Mouse (Mus musculus) c-Kit-positive CD71-positive TER-119-positive erythroid progenitor cells, embryonic 14.5 days (primary cell): Measurements from ENCODE around the gene Rab3il1.
"Not testable (repeated sequence)": the region's sequence is repeated elsewhere in the genome, so short reads cannot be mapped to it uniquely, and the experiment has no call there.

Experiments used
- DNase-seq: peaks from one replicate; pipeline ENCODE4 v3.0.0-alpha.2; 2013; ENCODE audit warnings: low spot score

The Rab3il1 gene

GRCm38 (mm10) chr19:10001206-10001969 lies at the start of gene Rab3il1, which contains the start of gene Best1:
Gene Rab3il1 (plus strand): TSS chr19:10001669.
Gene Best1 (minus strand): TSS chr19:10001633.
- no peak for DNase-seq

DNA sequence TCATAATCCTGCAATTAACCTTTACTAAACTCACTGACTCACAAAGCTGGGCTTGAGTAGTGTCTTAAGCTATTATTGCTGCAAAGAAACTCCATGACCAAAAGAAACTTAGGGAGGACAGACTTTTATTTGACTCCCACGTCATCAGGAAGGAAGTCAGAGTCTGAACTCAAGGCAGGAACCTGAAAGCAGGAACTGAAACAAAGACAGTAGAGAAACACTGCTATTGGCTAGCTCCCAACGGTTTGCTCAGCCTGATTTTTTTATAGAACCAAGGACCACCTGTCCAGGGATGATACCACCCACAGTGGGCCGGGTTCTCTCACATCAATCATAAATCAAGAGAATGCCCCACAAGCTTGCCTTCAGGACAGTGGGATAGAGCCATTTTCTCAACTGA lies 49.1 kb upstream of the Rab3il1 start:
- DNase-seq = no peak

- no peak for DNase-seq
Measured at GRCm38 (mm10) chr19:9952912-9953311, 48.6 kb upstream of the Rab3il1 start.

- DNase-seq = no peak
Measured at GRCm38 (mm10) chr19:9954055-9954810, 47.2 kb upstream of the Rab3il1 start.

DNA sequence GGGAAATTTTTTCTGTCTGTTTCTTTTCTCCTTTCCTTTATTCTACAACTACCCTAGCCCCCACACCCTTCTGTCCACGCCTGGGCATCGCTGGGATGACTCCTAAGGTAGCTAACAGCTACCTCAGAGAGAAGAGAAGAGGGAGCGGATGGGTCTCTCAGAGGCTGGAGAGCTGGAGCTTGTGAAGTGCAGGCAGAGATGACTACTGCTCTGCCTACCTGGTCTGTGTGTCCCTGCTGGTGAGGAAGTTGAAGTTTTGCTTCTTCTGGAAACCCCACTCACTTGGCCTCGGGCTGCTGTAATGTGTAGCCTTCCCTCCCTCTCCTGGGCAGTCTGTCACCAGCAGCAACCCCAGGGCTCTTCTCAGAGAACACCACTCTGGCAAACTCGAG lies 46.7 kb upstream of the Rab3il1 start:
- no peak for DNase-seq

DNA sequence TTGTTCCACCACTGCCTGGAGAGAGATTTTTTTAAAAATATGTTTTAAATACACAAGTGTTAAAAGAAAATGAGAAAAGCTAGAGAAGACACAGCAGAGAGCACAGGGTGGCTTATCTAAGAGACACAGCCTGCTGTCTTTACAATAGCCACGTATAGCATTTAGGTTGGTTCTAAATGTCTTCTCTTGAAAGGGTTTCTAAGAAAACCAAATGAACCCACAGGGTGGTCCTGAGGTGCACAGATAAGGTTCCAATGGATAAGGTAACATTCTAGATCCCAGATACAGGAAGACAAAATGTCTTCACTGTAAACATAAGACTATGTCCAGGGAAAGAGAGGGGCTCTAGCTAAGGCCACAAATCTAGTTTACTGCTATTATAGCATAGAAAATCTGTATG lies 46.0 kb upstream of the Rab3il1 start:
- DNase-seq = no peak

DNA sequence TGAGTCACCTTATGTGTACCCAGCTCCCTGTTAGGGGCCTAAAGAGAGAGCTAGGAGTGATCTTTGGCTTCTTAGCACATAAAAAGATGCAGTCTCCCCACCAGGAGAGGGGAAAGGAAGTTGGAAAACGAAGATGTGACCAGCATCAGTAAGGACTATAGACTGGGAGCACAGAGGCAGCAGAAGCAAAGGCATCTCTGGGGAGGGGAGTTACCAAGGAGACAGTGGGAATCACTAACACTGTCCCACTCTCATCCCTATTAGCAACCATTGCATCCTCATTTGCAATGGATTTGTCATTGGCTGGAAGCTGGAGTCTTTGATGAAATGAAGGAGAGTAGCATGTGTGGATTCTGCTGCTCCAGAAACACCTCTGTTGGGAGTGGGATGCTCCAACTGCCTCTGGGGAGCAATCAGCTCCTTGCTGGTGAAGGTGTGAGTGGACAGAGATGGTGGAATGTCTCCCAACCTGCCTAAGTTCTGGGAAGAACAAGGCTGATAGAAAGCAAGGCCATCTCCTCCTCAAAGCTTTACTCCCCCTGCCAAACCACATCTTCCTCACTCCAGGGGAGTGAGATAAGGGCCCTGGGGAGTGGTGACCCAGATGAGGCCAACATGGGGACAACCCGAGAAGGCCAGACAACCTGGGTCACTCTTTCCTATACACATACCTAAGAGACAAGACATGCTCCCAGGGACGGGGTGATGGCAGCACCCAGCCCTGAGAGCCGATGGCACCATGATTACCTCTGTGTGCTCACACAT lies 44.7 kb upstream of the Rab3il1 start:
- DNase-seq = no peak

DNA sequence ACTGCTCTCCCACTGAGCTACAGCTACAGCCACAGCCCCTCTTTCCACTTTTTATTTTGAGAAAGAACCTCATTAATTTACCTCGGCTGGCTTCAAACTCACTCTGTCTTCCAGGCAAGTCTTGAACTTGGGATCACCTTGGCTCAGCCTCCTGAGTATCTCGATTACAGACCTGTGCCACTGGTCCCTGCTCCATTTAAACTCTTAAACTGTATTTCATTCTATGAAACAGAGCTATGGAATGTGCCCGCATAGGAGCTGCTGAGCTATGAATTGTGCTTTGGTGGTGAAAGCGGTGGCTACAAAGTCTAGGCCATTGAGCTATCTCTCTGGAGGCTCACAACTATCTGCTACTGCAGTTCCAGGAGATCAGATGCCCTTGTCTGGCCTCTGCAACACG lies 43.5 kb upstream of the Rab3il1 start:
- no peak for DNase-seq

GRCm38 (mm10) chr19:9960769-9961168 lies 40.7 kb upstream of the Rab3il1 start:
- DNase-seq = no peak

GRCm38 (mm10) chr19:9964205-9964916 lies 37.1 kb upstream of the Rab3il1 start:
- DNase-seq = no peak

DNA sequence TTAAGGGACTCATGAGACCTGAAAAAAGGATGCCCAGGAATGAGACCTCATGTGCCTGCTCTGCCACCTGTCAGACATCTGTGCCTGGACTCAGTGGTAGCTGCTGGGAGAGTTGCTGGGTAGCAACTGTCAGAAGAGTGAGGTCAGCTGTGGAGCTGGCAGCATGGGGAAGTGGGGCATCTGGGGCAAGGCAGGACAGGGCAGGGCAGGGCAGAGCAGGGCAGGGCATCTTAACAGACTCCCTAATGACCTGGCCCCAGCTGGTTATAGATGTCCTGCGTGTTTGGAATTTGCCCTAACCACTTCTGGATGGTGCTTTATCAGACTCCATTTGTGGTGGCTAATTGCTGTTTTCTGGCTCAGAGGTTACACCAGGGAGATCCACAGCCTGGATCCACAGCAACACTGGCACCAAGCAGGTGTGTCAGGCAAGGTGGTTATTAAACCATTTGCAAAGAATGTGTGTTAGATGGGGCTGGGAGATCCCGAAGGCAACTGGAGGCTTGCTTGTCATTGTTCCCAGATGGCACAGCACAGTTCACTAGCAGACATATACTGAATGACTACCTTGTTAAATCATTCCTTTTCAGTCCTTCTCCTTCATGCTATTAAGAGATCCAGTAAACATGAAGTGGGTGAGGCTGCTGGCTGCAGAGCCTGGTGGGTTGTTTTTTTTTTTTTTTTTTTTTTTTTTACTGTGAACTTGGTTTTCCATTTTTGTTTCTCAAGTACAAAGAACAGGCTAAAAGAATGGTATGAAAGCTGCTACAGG lies 35.2 kb upstream of the Rab3il1 start:
- DNase-seq = no peak

- no peak for DNase-seq
Measured at GRCm38 (mm10) chr19:9968081-9968787, 33.2 kb upstream of the Rab3il1 start.

- not testable (repeated sequence) for DNase-seq
Measured at GRCm38 (mm10) chr19:9974853-9975252, 26.6 kb upstream of the Rab3il1 start.

- DNase-seq = no peak
Measured at GRCm38 (mm10) chr19:9977085-9977484, 24.4 kb upstream of the Rab3il1 start.

- peak; percentile 88 for DNase-seq
Measured at GRCm38 (mm10) chr19:9978431-9978951, 23.0 kb upstream of the Rab3il1 start.

GRCm38 (mm10) chr19:9979156-9979555 lies 22.3 kb upstream of the Rab3il1 start:
- no peak for DNase-seq

DNA sequence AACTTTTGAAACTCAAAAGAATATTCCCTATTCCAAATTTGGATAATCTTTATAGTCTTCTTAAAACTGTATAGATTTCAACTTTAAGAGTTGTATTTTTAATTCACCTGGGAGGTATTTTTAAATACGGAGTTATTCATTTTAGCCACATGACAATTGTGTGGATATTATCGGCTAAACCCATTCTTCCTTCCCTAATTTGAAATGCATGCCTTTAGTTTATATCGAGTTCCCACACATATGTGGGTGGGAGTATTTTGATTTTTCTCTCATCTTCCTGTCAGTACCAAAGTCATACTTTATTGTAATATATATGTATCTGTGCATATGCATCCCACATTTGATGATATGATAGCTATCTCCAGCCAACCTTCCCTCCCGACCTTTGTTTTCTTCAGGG lies 21.2 kb upstream of the Rab3il1 start, which contains the start of gene Fth1:
Fth1 (plus strand) TSS at position 341 of the 400 bp plus-strand sequence.
- no peak for DNase-seq

DNA sequence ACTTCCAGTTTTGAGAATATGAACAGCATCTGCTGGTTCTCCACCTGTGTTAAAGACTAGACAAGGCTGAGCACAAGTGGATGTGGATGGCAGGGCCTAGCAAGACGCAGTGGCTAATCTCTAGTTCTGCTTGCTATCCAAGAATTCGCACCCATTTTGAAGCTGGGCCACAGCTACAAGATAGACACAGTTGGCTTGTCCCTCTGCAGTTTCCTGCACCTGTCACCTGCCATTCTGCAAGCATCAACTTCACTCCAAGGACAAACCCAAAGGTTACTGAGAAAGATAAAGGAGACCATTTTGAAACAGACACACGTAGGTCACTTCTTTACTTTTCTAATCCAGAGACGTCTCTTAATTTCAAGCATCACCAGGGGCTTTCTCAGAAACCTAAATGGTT lies 19.8 kb upstream of the Rab3il1 start:
- DNase-seq = no peak

GRCm38 (mm10) chr19:9982151-9982851 lies 19.2 kb upstream of the Rab3il1 start:
- DNase-seq = peak; percentile 97
